Mouse (Mus musculus): ENCODE data around the gene Klb.
A peak's percentile ranks its signal among the peaks of the same experiment; 100 is the strongest.
"Not testable (repeated sequence)": the region's sequence is repeated elsewhere in the genome, so short reads cannot be mapped to it uniquely, and the experiment has no call there.

Klb gene

GRCm38 (mm10) chr5:65348168-65348567 is at the start of gene Klb:
TSS of gene Klb (plus strand) at chr5:65348314.
- no peak for DNase-seq

DNA sequence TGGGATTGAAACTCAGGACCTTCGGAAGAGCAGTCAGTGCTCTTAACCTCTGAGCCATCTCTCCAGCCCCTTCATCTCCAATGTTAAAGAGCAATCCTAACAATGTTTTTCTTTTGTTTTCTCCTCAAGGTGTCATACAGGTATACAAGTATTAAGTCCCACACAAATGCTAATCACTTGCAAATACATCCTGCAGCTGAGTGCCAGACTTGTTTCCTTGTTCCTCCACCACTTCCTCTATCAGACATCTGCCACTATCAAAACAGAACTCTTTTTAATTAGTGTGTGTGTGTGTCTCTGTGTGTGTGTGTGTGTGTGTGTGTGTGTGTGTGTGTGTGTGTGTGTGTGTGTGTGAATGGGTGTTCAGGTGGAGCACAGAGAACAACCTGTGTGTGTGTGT is 48.5 kb upstream of the Klb start:
- DNase-seq, result not testable (repeated sequence)

- no peak for DNase-seq
These were observed 48.0 kb upstream of the Klb start for GRCm38 (mm10) chr5:65300121-65300520.

- DNase-seq, result no peak
These were observed 42.6 kb upstream of the Klb start for GRCm38 (mm10) chr5:65305516-65305915.

GRCm38 (mm10) chr5:65308208-65308607 is 39.9 kb upstream of the Klb start:
- DNase-seq, result no peak

- no peak for DNase-seq
These were observed 39.2 kb upstream of the Klb start for GRCm38 (mm10) chr5:65308866-65309265.

GRCm38 (mm10) chr5:65319176-65319575 is 28.9 kb upstream of the Klb start:
- no peak for DNase-seq

DNA sequence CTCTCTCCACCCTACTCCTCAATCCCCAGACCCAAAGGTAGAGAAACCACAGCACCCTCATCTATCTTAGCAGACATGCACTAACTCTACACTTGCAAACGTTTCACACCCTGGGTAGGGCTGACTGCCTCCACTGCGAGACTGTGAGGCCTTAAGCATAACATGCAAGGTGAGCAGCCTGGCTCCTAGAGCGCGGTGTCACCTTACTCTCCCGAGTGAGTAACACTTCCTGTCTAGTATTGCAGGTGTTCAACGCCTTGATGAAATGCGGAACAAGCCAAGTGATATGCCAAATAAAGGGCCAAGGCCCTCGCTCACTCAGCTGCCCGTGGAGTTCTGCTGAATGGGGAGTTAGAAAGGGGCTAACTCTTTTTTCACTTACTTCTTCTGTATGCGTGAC is 25.9 kb upstream of the Klb start:
- DNase-seq, result no peak

GRCm38 (mm10) chr5:65324271-65324670 is 23.8 kb upstream of the Klb start:
- DNase-seq, result peak; percentile 59

DNA sequence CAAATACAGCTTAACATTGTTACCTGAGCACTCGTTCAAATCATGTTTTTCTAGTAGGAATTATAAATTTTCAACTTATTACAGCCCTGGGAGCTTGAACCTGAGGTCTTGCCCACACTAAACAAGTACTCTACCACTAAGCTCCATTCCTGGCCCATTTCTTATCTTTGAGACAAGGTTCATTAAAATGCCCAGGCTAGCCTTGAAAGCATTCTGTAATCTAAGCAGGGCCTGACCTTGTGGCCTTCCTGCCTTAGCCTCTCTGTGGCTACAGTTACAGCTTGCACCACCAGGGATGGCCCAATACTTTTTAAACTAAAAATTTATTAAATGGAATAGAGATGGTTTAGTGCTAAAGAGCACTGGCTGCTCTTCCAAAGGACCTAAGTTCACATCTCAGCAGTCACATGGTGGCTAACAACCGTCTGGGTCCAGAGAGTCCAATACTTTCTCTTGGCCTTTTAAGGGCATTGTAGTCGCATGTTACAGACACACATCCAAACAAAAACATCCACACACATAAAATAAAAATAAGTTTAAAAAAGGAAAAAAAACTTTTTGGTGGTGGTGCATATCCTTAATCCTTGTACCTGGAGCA is 23.3 kb upstream of the Klb start:
- DNase-seq, result no peak

GRCm38 (mm10) chr5:65326212-65326611 is 21.9 kb upstream of the Klb start:
- DNase-seq, result no peak

DNA sequence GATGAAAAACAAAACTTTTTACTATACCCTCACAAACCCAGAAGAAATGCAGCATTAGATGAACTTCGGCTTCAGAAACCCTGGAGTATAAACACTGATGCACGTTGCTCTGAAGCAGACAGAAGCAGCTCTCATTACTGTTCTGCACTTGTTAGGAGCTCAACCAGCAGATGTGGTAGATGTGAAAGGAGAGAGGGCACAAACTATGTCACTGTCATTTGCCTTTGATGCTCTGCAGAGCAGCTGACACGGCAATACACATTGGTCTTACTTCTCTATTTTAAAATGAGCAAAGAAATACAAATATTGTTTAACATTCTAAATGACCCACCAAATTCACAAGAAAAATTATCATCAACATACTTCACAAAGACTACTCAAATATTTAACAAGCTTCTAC is 18.1 kb upstream of the Klb start:
- no peak for DNase-seq

GRCm38 (mm10) chr5:65334788-65335187 is 13.3 kb upstream of the Klb start:
- no peak for DNase-seq

DNA sequence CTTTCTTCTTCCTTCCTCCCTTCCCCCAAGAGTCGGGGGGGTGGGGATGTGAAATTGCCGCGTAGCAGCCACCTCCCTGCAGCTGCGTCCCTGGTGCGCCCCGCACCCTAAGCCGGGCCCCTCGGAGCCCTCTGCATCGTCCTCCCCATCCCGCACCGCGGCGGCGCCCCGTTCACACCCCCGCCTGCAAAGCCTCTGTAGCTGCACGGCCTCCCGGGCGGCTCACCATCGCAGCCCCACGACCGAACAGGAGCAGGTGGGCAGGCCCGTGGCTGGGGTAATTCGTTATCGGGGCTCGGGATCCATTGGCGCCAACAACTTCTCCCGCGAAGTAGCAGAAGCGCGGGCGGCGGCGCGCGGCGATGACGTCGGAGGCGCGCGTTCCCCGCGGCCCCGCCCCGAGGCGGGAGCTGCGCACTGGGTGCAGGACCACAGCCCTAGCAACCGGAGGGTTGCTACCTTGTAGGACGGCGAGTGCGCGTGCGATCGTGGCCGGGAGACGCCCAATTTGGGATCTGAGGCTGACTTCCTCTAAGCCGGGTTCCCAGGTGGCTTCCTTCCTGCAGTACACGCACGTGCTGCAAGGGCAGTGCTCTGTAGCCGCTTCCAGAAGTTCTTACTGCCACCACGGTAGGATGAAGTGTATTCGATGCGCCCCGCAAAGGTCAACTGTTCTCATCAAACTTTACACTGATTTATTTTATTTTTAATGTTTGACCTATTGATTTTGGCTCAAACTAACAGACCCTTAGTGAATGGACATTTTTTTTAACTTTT is 12.6 kb upstream of the Klb start, which contains the start of gene Rfc1:
Rfc1 (minus strand) TSS at position 373 of the 777 bp plus-strand sequence.
- peak; percentile 88 for DNase-seq

- no peak for DNase-seq
These were observed 12.1 kb upstream of the Klb start for GRCm38 (mm10) chr5:65336075-65336355.

- DNase-seq, result no peak
These were observed 9.7 kb upstream of the Klb start for GRCm38 (mm10) chr5:65338394-65338793.

DNA sequence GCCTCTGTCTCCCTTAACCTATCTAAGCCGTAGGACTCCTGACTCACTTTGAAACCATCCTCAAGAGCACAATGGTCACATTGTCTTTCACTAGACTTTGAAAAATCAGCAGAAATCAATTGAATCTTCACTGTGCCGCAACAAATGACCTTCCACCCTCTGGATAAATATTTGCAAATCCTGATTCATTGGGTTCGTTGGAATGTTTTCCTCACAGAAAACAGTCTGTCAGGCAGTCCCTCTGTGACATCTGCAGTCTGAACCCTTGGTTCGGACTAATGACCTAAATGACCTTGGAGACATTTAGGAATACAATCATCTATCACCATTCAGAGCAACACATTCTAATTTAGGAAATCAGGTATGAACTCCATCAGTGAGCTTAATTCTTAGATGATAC is 7.9 kb upstream of the Klb start:
- no peak for DNase-seq

DNA sequence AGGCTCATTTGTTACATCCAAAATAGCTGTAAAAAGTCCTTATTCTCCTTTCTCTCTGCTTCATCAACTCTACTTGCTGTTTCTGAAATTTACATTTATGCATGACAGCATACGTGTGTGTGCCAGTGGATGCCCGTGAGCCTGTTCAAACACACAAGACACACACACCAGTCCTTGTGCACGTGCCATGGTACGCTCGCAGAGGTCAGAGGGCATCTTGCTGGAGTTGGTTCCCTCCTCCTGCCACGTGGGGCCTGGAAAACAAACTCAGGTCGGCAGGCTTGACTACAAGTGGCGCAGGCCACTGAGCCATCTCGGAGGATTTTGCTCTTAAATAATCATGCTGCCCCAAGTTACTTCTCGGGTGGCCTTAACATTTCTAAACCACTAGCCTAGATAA is 2.4 kb downstream of the Klb start:
- DNase-seq, result no peak

GRCm38 (mm10) chr5:65354097-65354496 is 6.0 kb downstream of the Klb start:
- DNase-seq, result no peak

GRCm38 (mm10) chr5:65354985-65355384 is 6.9 kb downstream of the Klb start:
- no peak for DNase-seq

DNA sequence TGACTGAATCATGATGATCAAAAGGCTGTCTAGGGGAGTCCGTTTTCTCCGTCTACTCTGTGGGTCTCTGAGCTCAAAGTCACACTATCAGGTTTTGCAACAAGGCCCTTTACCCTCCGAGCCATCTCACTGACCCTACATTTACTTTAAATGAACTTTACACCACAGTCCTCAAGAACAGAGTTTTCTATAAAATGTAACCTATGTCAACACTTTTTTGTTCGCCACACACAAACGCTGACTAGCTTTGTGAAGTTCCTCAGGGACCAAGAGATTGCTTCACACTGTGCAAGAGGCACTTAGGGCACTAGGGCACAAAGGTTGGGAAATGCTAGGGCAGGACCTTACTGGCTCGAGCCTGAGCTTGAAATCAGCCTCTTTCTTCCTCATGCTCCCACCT is 8.7 kb downstream of the Klb start:
- no peak for DNase-seq

DNA sequence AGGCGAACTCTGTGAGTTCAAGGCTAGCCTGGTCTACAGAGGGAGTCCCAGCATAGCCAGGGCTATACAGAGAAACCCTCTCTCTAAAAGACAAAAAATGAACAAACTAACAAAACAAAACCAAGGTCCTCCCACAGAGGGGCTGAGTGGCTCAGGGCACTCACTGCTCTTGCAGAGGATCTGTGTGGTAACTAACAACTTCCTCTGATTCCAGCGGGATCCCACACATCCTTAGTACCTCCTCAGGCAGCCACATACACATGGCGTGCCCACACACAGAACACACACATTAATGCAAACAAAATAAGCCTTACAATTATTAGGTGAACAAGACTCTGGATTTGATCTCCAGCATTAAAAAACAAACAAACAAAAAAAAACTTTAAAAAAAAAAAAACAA is 9.7 kb downstream of the Klb start:
- DNase-seq, result no peak

GRCm38 (mm10) chr5:65367837-65368236 is 19.7 kb downstream of the Klb start:
- no peak for DNase-seq

DNA sequence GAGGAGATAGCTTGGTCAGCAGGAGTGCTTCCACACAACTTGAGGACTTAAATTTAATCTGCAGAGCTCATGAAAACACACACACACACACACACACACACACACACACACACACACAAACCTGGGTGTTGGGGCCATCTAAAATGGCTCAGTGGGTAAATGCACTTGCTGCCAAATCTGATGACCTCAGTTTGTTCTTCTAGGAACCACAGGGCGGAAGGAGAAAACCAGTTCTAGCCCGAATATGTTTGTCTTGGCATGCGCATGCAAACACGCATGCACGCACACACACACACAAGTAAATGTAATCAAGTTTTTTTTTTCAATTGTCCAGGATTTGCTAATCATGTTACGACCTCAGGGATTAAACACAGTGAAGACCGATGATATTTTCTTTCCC is 23.4 kb downstream of the Klb start:
- no peak for DNase-seq

DNA sequence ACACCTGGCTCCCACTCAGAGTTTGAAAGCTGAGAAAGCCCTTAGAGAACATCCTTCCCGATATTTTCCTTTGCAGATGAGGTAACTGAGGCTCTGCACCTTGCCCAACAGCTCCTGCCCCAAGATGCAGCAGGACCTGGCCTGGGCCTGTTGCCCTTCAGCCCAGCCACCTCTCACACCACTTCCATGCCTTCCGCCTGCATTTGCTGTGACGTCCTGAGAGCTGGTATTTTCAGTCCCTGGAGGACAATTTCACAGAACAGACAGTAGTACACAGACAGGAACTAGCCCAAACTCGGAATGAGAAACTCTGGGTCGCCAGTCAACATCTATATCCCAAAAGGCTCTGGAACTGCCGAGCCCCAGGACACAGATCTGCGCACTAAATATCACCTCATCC is 26.6 kb downstream of the Klb start:
- no peak for DNase-seq
